Comparison of ENCODE assay signal across 9 mouse cellular contexts in the genomic region with DNA sequence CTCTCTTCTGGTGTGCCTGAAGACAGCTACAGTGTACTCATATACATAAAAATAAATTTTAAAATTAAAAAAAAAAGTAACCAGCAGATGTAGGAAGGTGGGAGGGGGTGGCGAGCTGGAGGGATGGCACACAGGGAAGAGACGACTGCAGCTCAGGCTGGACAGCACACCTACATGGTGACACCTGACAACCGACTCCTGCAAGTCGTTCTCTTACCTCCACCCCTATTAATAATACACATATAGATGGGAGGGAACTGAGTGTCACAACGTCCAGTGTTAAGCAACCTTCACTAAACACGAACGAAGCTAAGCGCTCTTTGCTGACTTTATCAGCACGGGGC. TPM values are rescaled to one million over a fixed set of nuclear protein-coding genes. Genes with fewer than 3 reads are reported as not detected.
DNase-seq lines count a peak whose midpoint lies in the region; ATAC-seq and TF ChIP-seq lines count a peak whose summit lies in the region.
"Had no signal": no experiment of that assay in that cellular context is flagged by ENCODE, and none has a peak within 500 bp of the region (broad histone marks: within the 10 kb centered on the region; RNA-seq: fewer than 3 reads in every experiment).

No protein-coding gene starts in this region.

- no peak overlapping the region for H3K27ac ChIP-seq in kidney, adult 2 months (ENCODE audit: insufficient read depth, low read depth, low read length)
- H3K27ac ChIP-seq in brown adipose tissue, adult 24 weeks (replicated peaks; ENCODE audit: low read depth, low read length) = no peak overlapping the region
- peak overlapping the region; percentile 99 for H3K27ac ChIP-seq in hindbrain, embryonic 13.5 days
- peak overlapping the region; percentile 99 for H3K27ac ChIP-seq in midbrain, embryonic 14.5 days (replicated peaks; ENCODE audit: low read depth, low read length)

- H3K27me3 ChIP-seq in kidney, adult 2 months (replicated peaks; ENCODE audit: control insufficient read depth, insufficient read depth, low read length) = no peaks in the 10 kb centered on the region
- H3K27me3 ChIP-seq in hindbrain, embryonic 13.5 days = no peaks in the 10 kb centered on the region
- no peaks in the 10 kb centered on the region for H3K27me3 ChIP-seq in midbrain, embryonic 14.5 days (ENCODE audit: control insufficient read depth, insufficient read depth, low read length)

- ATAC-seq in hindbrain, embryonic 13.5 days (ENCODE audit: low FRiP score) = peak; percentile 66; the same call in 1 of the 2 replicates
- peak; percentile 49 for ATAC-seq in midbrain, embryonic 14.5 days (ENCODE audit: low FRiP score, low TSS enrichment)

- H3K36me3 ChIP-seq in kidney, adult 2 months (ENCODE audit: control insufficient read depth, insufficient read depth, low read length) = no peaks in the 10 kb centered on the region
- peaks cover 33% of the 10 kb centered on the region for H3K36me3 ChIP-seq in hindbrain, embryonic 13.5 days
- H3K36me3 ChIP-seq in midbrain, embryonic 14.5 days (ENCODE audit: control insufficient read depth, insufficient read depth, low read length) = peaks cover 34% of the 10 kb centered on the region

- peak overlapping the region; percentile 90 for H3K9ac ChIP-seq in hindbrain, embryonic 13.5 days
- H3K9ac ChIP-seq in midbrain, embryonic 14.5 days (replicated peaks; ENCODE audit: low read length) = peak overlapping the region; percentile 96; the same call in 1 of the 2 replicates

- TF ChIP-seq POLR2A in kidney, adult 2 months (IDR thresholded peaks at IDR 0.05; ENCODE audit: low read depth, low read length) = no peak

- peak overlapping the region; percentile 91 for H3K4me3 ChIP-seq in kidney, adult 2 months (ENCODE audit: insufficient read depth, low read depth, low read length)
- H3K4me3 ChIP-seq in brown adipose tissue, adult 24 weeks (ENCODE audit: insufficient read depth, low read depth, low read length) = peak overlapping the region; percentile 95
- H3K4me3 ChIP-seq in hindbrain, embryonic 13.5 days = peak overlapping the region; percentile 68
- peak overlapping the region; percentile 75 for H3K4me3 ChIP-seq in midbrain, embryonic 14.5 days (replicated peaks; ENCODE audit: low read depth, low read length)

- under 1% methylated on average over 9 of the region's 9 CpGs for WGBS in kidney, adult 2 months
- WGBS in hindbrain, embryonic 13.5 days = under 1% methylated on average over 9 of the region's 9 CpGs
- 0% methylated on average over 9 of the region's 9 CpGs for WGBS in midbrain, embryonic 14.5 days

- H3K4me2 ChIP-seq in hindbrain, embryonic 13.5 days = peak overlapping the region; percentile 86
- peak overlapping the region; percentile 60 for H3K4me2 ChIP-seq in midbrain, embryonic 14.5 days (ENCODE audit: low read length)

- no peak for TF ChIP-seq CTCF in kidney, adult 2 months (conservative IDR thresholded peaks at IDR 0.05; ENCODE audit: insufficient read depth, insufficient read length, low read depth, low read length)

- H3K4me1 ChIP-seq in kidney, adult 2 months (ENCODE audit: control insufficient read depth, insufficient read depth, low read length) = peaks cover 5% of the 10 kb centered on the region; the same call in 1 of the 2 replicates
- no peaks in the 10 kb centered on the region for H3K4me1 ChIP-seq in brown adipose tissue, adult 24 weeks (ENCODE audit: control insufficient read depth, insufficient read depth, insufficient read length, low read length)
- peaks cover 22% of the 10 kb centered on the region for H3K4me1 ChIP-seq in hindbrain, embryonic 13.5 days (replicated peaks)
- H3K4me1 ChIP-seq in midbrain, embryonic 14.5 days (ENCODE audit: control insufficient read depth, insufficient read depth, low read length) = peaks cover 19% of the 10 kb centered on the region

- no peaks in the 10 kb centered on the region for H3K9me3 ChIP-seq in hindbrain, embryonic 13.5 days
- no peaks in the 10 kb centered on the region for H3K9me3 ChIP-seq in midbrain, embryonic 14.5 days (ENCODE audit: control insufficient read depth, low read length)

- DNase-seq in kidney, adult 2 months = no peak
- no peak for DNase-seq in kidney, adult 9 months
- no peak for DNase-seq in midbrain, embryonic 14.5 days
- no peak for DNase-seq in adrenal gland, adult (ENCODE audit: inconsistent age in 2 of 2, low spot score in 1 of 2)
- no peak for DNase-seq in left cerebral cortex, adult 18-20 months (ENCODE audit: low spot score in 2 of 2)
- no peak for DNase-seq in gastrocnemius, postnatal 10 days

RNA-seq across cellular contexts. Expression of a gene that starts 0.6 kb away (rescaled TPM):
- polyA plus RNA-seq in kidney, adult 2 months (2012; rRNA removed) = 18.0 and 21.8 TPM in 2 replicates
- polyA plus RNA-seq in brown adipose tissue, adult 24 weeks (2012; ENCODE audit: insufficient read depth, insufficient read length, missing spikeins) = 18.2 and 24.4 TPM in 2 replicates
- polyA plus RNA-seq in hindbrain, embryonic 13.5 days (2015; fragmentation: Nextera tagmentation; extraction: Ambion mirVana) = 126 and 127 TPM in 2 replicates
- polyA plus RNA-seq in midbrain, embryonic 14.5 days (2014; fragmentation: Nextera tagmentation; extraction: Ambion mirVana) = 144 and 145 TPM in 2 replicates
- total RNA-seq in left cerebral cortex, adult 18-20 months (2021) = 10 to 100 TPM; 47.1 to 50.0 TPM
- total RNA-seq in gastrocnemius, postnatal 10 days (2021) = 10 to 100 TPM; 24.5 to 25.2 TPM

RNA-seq across cellular contexts. Expression of a gene that starts 14.8 kb away (rescaled TPM):
- polyA plus RNA-seq in kidney, adult 2 months (2012; rRNA removed) = not detected in 2 replicates
- not detected in 2 replicates for polyA plus RNA-seq in brown adipose tissue, adult 24 weeks (2012; ENCODE audit: insufficient read depth, insufficient read length, missing spikeins)
- 0.16 TPM in 1 of 2 replicates, not detected in the other for polyA plus RNA-seq in hindbrain, embryonic 13.5 days (2015; fragmentation: Nextera tagmentation; extraction: Ambion mirVana)
- not detected in 2 replicates for polyA plus RNA-seq in midbrain, embryonic 14.5 days (2014; fragmentation: Nextera tagmentation; extraction: Ambion mirVana)
- not detected for total RNA-seq in left cerebral cortex, adult 18-20 months (2021)
- not detected for total RNA-seq in gastrocnemius, postnatal 10 days (2021)
- total RNA-seq: hematopoietic stem cell, adult 5-6 weeks had no signal

RNA-seq across cellular contexts. Expression of a gene that starts 58.4 kb away (rescaled TPM):
- polyA plus RNA-seq in kidney, adult 2 months (2012; rRNA removed) = 42.5 and 101 TPM in 2 replicates
- 168 and 210 TPM in 2 replicates for polyA plus RNA-seq in brown adipose tissue, adult 24 weeks (2012; ENCODE audit: insufficient read depth, insufficient read length, missing spikeins)
- polyA plus RNA-seq in hindbrain, embryonic 13.5 days (2015; fragmentation: Nextera tagmentation; extraction: Ambion mirVana) = 25.9 and 29.3 TPM in 2 replicates
- 5.0 and 31.6 TPM in 2 replicates for polyA plus RNA-seq in midbrain, embryonic 14.5 days (2014; fragmentation: Nextera tagmentation; extraction: Ambion mirVana)
- total RNA-seq in left cerebral cortex, adult 18-20 months (2021) = 10 to 100 TPM; 18.8 to 20.3 TPM
- 10 to 100 TPM; 34.9 to 50.6 TPM for total RNA-seq in gastrocnemius, postnatal 10 days (2021)

Comparison
In these comparisons a context has a peak if more than half of its experiments do, and no peak if none do; other contexts are left out.
1. H3K27ac ChIP-seq: peak in hindbrain, embryonic 13.5 days (single experiment) and midbrain, embryonic 14.5 days (single experiment); none in kidney, adult 2 months (single experiment) and brown adipose tissue, adult 24 weeks (single experiment).
2. Peak in every context shown above with its lines, with median percentiles within 50 percentile points of each other: H3K4me3 ChIP-seq.